Mouse (Mus musculus): ENCODE measurements at regions not wholly inside any gene's neighbourhood (a gene's known extent, or its start where the extent isn't known, plus 50 kb on each side); places are given as distances from the start of the nearest gene placed in this dataset.
"Not testable (repeated sequence)": the region's sequence is repeated elsewhere in the genome, so short reads cannot be mapped to it uniquely, and the experiment has no call there.

GRCm38 (mm10) chr4:35343751-35344150 is 117.8 kb upstream of the C9orf72 start:
- no peak for DNase-seq (ENCODE audit: low spot score)

- DNase-seq (ENCODE audit: low spot score) = no peak
These were observed 105.2 kb upstream of the C9orf72 start for GRCm38 (mm10) chr4:35331161-35331560.

- no peak for DNase-seq (ENCODE audit: low spot score)
These were observed 99.3 kb upstream of the C9orf72 start for GRCm38 (mm10) chr4:35325300-35325699.

GRCm38 (mm10) chr4:35322432-35323173 is 96.6 kb upstream of the C9orf72 start:
- DNase-seq (ENCODE audit: low spot score) = no peak

GRCm38 (mm10) chr4:35310396-35310977 is 84.5 kb upstream of the C9orf72 start:
- DNase-seq (ENCODE audit: low spot score) = no peak

GRCm38 (mm10) chr4:35308221-35308620 is 82.2 kb upstream of the C9orf72 start:
- DNase-seq (ENCODE audit: low spot score) = no peak

GRCm38 (mm10) chr4:35305210-35305609 is 79.2 kb upstream of the C9orf72 start:
- no peak for DNase-seq (ENCODE audit: low spot score)

- DNase-seq (ENCODE audit: low spot score) = no peak
These were observed 74.9 kb upstream of the C9orf72 start for GRCm38 (mm10) chr4:35300848-35301247.

- not testable (repeated sequence) for DNase-seq (ENCODE audit: low spot score)
These were observed 74.4 kb upstream of the C9orf72 start for GRCm38 (mm10) chr4:35300374-35300773.

GRCm38 (mm10) chr4:35284611-35285010 is 58.6 kb upstream of the C9orf72 start:
- DNase-seq (ENCODE audit: low spot score) = no peak

Measured in lung, postnatal 25 days (tissue).